Mouse (Mus musculus) liver, adult 2 months (tissue): ENCODE data around the gene 1700021F05Rik.

ENCODE experiments used
- CTCF ChIP-seq: fragments of 200-500 bp; IDR thresholded peaks from 2 replicates; pipeline ENCODE4 v1.5.1; 2011; ENCODE audit warnings: low read depth, low read length, control low read depth
- POLR2A ChIP-seq: fragments of 200-500 bp; IDR thresholded peaks from 2 replicates; pipeline ENCODE4 v1.6.1; 2011; ENCODE audit warnings: low read length, control low read depth; ENCODE audit not compliant: insufficient read depth; ENCODE audit errors: extremely low read depth

DNA sequence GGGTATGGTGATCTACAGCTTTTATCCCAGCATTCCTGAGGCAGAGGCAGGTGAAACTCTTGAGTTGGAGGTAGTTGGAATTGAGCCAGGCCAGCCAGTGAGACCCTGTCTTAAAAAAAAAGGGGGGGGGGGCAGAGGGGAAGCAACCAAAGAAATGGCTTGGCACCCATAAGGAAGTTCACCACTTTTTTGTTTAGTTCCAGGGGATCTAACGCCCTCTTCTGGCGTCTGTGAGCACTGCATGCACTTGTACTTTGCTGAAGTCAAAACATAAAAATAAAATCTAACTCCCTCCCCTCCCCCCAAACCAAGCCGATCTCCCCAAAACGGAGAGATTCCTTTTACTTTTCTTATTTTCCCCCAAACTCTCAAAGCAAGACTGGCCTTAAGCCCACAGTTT, 65.4 kb downstream of the 1700021F05Rik start:
- TF ChIP-seq POLR2A (no peak), CTCF (peak; percentile 50)
